Mouse (Mus musculus) layer of hippocampus, adult 9-10 months (tissue): Measurements from ENCODE around the gene Oxld1.

Source experiments
- DNase-seq: peaks from one replicate; pipeline ENCODE4 v3.0.0; 2022; ENCODE audit warnings: low spot score

Oxld1 gene

GRCm38 (mm10) chr11:120457772-120458751 lies at the start of gene Oxld1, which contains the start of gene Ccdc137:
Oxld1 (minus strand) TSS chr11:120458068.
Ccdc137 (plus strand) TSS chr11:120458115.
- DNase-seq, result no peak

GRCm38 (mm10) chr11:120506899-120507298 lies 49.0 kb upstream of the Oxld1 start:
- DNase-seq, result no peak

- DNase-seq, result no peak
Observed at GRCm38 (mm10) chr11:120505661-120506060, 47.8 kb upstream of the Oxld1 start.

GRCm38 (mm10) chr11:120501701-120502100 lies 43.8 kb upstream of the Oxld1 start:
- DNase-seq, result no peak

GRCm38 (mm10) chr11:120501018-120501417 lies 43.1 kb upstream of the Oxld1 start:
- no peak for DNase-seq

GRCm38 (mm10) chr11:120500357-120500756 lies 42.5 kb upstream of the Oxld1 start:
- no peak for DNase-seq

- DNase-seq, result no peak
Observed at GRCm38 (mm10) chr11:120499894-120500293, 42.0 kb upstream of the Oxld1 start.

- no peak for DNase-seq
Observed at GRCm38 (mm10) chr11:120498891-120499290, 41.0 kb upstream of the Oxld1 start.

GRCm38 (mm10) chr11:120498226-120498625 lies 40.4 kb upstream of the Oxld1 start:
- DNase-seq, result no peak

GRCm38 (mm10) chr11:120497436-120497835 lies 39.6 kb upstream of the Oxld1 start:
- DNase-seq, result no peak

GRCm38 (mm10) chr11:120493911-120494310 lies 36.0 kb upstream of the Oxld1 start:
- DNase-seq, result no peak

- DNase-seq, result no peak
Observed at GRCm38 (mm10) chr11:120493351-120493750, 35.5 kb upstream of the Oxld1 start.

- DNase-seq, result no peak
Observed at GRCm38 (mm10) chr11:120492878-120493203, 35.0 kb upstream of the Oxld1 start.

- DNase-seq, result no peak
Observed at GRCm38 (mm10) chr11:120492024-120492877, 34.4 kb upstream of the Oxld1 start.

GRCm38 (mm10) chr11:120491317-120492023 lies 33.6 kb upstream of the Oxld1 start, which contains the start of gene Slc25a10:
Slc25a10 (plus strand) TSS chr11:120491840.
- DNase-seq, result peak; percentile 69

GRCm38 (mm10) chr11:120490291-120491046 lies 32.6 kb upstream of the Oxld1 start:
- DNase-seq, result no peak

- peak; percentile 79 for DNase-seq
Observed at GRCm38 (mm10) chr11:120489054-120489761, 31.3 kb upstream of the Oxld1 start.

- no peak for DNase-seq
Observed at GRCm38 (mm10) chr11:120488516-120488915, 30.6 kb upstream of the Oxld1 start.

GRCm38 (mm10) chr11:120485251-120485650 lies 27.4 kb upstream of the Oxld1 start:
- DNase-seq, result no peak

GRCm38 (mm10) chr11:120484265-120484981 lies 26.6 kb upstream of the Oxld1 start, which contains the start of gene Mrpl12:
Mrpl12 (plus strand) TSS chr11:120484613.
- peak; percentile 51 for DNase-seq
